Mouse (Mus musculus) heart, adult 2 months (tissue): ENCODE measurements at regions not wholly inside any gene's neighbourhood (a gene's known extent, or its start where the extent isn't known, plus 50 kb on each side); places are given as distances from the start of the nearest gene placed in this dataset.

ENCODE experiments used
- DNase-seq, 2 experiments: peaks; one replicate each; pipeline ENCODE4 v3.0.0; 2021
- H3K27ac ChIP-seq: fragments of 200-600 bp; 2 replicates; pipeline ENCODE4 v1.8.1; 2022
- H3K27me3 ChIP-seq: fragments of 200-500 bp; 2 replicates; pipeline ENCODE4 v1.6.1; 2012; ENCODE audit warnings: mild to moderate bottlenecking, low read length, inconsistent platforms, mixed read lengths; ENCODE audit not compliant: control insufficient read depth, insufficient read depth
- H3K36me3 ChIP-seq: fragments of 200-500 bp; 2 replicates; pipeline ENCODE4 v1.6.1; 2012; ENCODE audit warnings: low read length, inconsistent platforms; ENCODE audit not compliant: control insufficient read depth, insufficient read depth
- H3K4me1 ChIP-seq: fragments of 200-500 bp; 2 replicates; pipeline ENCODE4 v1.6.1; 2011; ENCODE audit warnings: low read length; ENCODE audit not compliant: control insufficient read depth, insufficient read depth
- H3K4me3 ChIP-seq: fragments of 200-600 bp; 2 replicates; pipeline ENCODE4 v1.8.1; 2022
- H3K79me2 ChIP-seq: fragments of 200-500 bp; replicated peaks from 2 replicates; pipeline ENCODE4 v1.6.1; 2012; ENCODE audit warnings: mild to moderate bottlenecking, inconsistent platforms, low read length, moderate library complexity, mixed read lengths; ENCODE audit not compliant: control insufficient read depth, insufficient read depth
- H3K9ac ChIP-seq: fragments of 200-500 bp; 2 replicates; pipeline ENCODE4 v1.6.1; 2012; ENCODE audit warnings: low read depth, mild to moderate bottlenecking, control low read depth, inconsistent platforms, low read length, mixed read lengths
- CTCF ChIP-seq: fragments of 200-600 bp; IDR thresholded peaks from 2 replicates; pipeline ENCODE4 v1.8.1; 2022; ENCODE audit warnings: antibody characterized with exemption, mild to moderate bottlenecking, moderate library complexity
- EP300 ChIP-seq: fragments of 200-500 bp; IDR thresholded peaks from 2 replicates; pipeline ENCODE4 v1.6.1; 2011; ENCODE audit warnings: low read depth, low read length, control low read depth; ENCODE audit not compliant: insufficient read depth
- POLR2A ChIP-seq: fragments of 200-500 bp; IDR thresholded peaks from 2 replicates; pipeline ENCODE4 v1.6.1; 2011; ENCODE audit warnings: mild to moderate bottlenecking, low read depth, low read length, control low read depth; ENCODE audit not compliant: insufficient read depth
- WGBS: fragments of 180-500 bp; shearing (Covaris S2); methylation state at CpG from one replicate; pipeline ENCODE4 v1.1.7; 2018; 5-methylcytosine and 5-hydroxymethylcytosine counted together
- intact Hi-C: fragments of 180-260 bp; cut with DNase I; formaldehyde crosslinking; loops from one replicate; pipeline ENCODE4 v1.15.1; 2025

GRCm38 (mm10) chr4:64276980-64277379, 230.2 kb upstream of the Tnc start:
- no peaks in the 10 kb centered on the region for H3K36me3 ChIP-seq
- H3K4me3 ChIP-seq, result no peak overlapping the region
- no peak overlapping the region for H3K9ac ChIP-seq
- intact Hi-C loops, result no loop called here
- no peaks in the 10 kb centered on the region for H3K79me2 ChIP-seq
- WGBS, result 54% methylated on average over 2 of the region's 2 CpGs
- H3K4me1 ChIP-seq, result no peaks in the 10 kb centered on the region
- no peaks in the 10 kb centered on the region for H3K27me3 ChIP-seq
- no peak overlapping the region for H3K27ac ChIP-seq
- TF ChIP-seq CTCF (no peak), EP300 (no peak), POLR2A (no peak)
- no peak for DNase-seq

GRCm38 (mm10) chr4:64274291-64274960, 227.6 kb upstream of the Tnc start:
- no peak for DNase-seq
- Histone ChIP-seq H3K79me2 (no peaks in the 10 kb centered on the region), H3K4me1 (peaks cover 3% of the 10 kb centered on the region; the same call in 1 of the 2 replicates), H3K27me3 (no peaks in the 10 kb centered on the region), H3K4me3 (no peak overlapping the region), H3K9ac (no peak overlapping the region), H3K27ac (no peak overlapping the region), H3K36me3 (no peaks in the 10 kb centered on the region)
- 59% methylated on average over 3 of the region's 3 CpGs for WGBS
- no peak for TF ChIP-seq CTCF
- TF ChIP-seq EP300, result no peak
- no peak for TF ChIP-seq POLR2A
- intact Hi-C loops, result no loop called here

GRCm38 (mm10) chr4:64269846-64270245, 223.0 kb upstream of the Tnc start:
- H3K4me1 ChIP-seq, result peaks cover 3% of the 10 kb centered on the region; the same call in 1 of the 2 replicates
- no peak overlapping the region for H3K27ac ChIP-seq
- intact Hi-C loops, result no loop called here
- H3K36me3 ChIP-seq, result no peaks in the 10 kb centered on the region
- no peak for DNase-seq
- H3K4me3 ChIP-seq, result no peak overlapping the region
- TF ChIP-seq EP300 (no peak), CTCF (no peak), POLR2A (no peak)
- 36% methylated on average over 5 of the region's 5 CpGs for WGBS
- H3K79me2 ChIP-seq, result no peaks in the 10 kb centered on the region
- no peaks in the 10 kb centered on the region for H3K27me3 ChIP-seq
- H3K9ac ChIP-seq, result no peak overlapping the region

GRCm38 (mm10) chr4:64269117-64269516, 222.3 kb upstream of the Tnc start:
- no peaks in the 10 kb centered on the region for H3K27me3 ChIP-seq
- intact Hi-C loops, result no loop called here
- H3K79me2 ChIP-seq, result no peaks in the 10 kb centered on the region
- no peak for DNase-seq
- H3K27ac ChIP-seq, result no peak overlapping the region
- H3K4me3 ChIP-seq, result no peak overlapping the region
- H3K36me3 ChIP-seq, result no peaks in the 10 kb centered on the region
- TF ChIP-seq EP300, result no peak
- TF ChIP-seq CTCF, result no peak
- no peak for TF ChIP-seq POLR2A
- WGBS, result 48% methylated on average over 2 of the region's 2 CpGs
- H3K9ac ChIP-seq, result no peak overlapping the region
- peaks cover 3% of the 10 kb centered on the region; the same call in 1 of the 2 replicates for H3K4me1 ChIP-seq

GRCm38 (mm10) chr4:64260473-64260872, 213.7 kb upstream of the Tnc start:
- Histone ChIP-seq H3K79me2 (no peaks in the 10 kb centered on the region), H3K4me1 (no peaks in the 10 kb centered on the region), H3K27ac (no peak overlapping the region), H3K4me3 (no peak overlapping the region), H3K27me3 (no peaks in the 10 kb centered on the region), H3K36me3 (no peaks in the 10 kb centered on the region), H3K9ac (no peak overlapping the region)
- no peak for DNase-seq
- intact Hi-C loops, result no loop called here
- TF ChIP-seq CTCF (no peak), POLR2A (no peak), EP300 (no peak)

- Histone ChIP-seq H3K4me3 (no peak overlapping the region), H3K9ac (no peak overlapping the region), H3K36me3 (no peaks in the 10 kb centered on the region), H3K27ac (no peak overlapping the region), H3K4me1 (no peaks in the 10 kb centered on the region), H3K79me2 (no peaks in the 10 kb centered on the region), H3K27me3 (no peaks in the 10 kb centered on the region)
- no peak for DNase-seq
- intact Hi-C loops, result no loop called here
- TF ChIP-seq EP300 (no peak), CTCF (no peak), POLR2A (no peak)
These were observed 213.3 kb upstream of the Tnc start for GRCm38 (mm10) chr4:64260188-64260444.
